In the genomic region with DNA sequence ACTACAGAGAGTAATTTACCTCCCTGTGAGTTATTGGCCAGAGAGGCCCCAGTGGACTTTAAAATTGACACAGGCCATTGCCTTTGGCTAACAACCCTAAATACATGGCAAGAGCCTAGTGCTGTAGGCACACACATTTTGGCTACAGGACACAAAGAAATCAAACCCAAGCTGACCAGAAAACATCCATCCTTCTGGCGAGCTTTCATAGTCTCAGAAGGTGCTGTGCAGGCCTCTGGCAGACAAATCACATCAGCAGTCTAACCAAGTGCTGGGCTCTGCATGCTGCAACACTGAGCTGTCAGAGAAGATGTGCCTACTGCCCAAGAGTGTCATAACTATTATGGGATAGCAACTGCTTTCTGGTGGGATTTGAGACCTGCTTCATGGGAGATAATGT, we compare ENCODE assay signal across 34 mouse cellular contexts. TPM values are rescaled to one million over a fixed set of nuclear protein-coding genes. Genes with fewer than 3 reads are reported as not detected.
A peak's percentile ranks its signal among the peaks of the same experiment; 100 is the strongest.
DNase-seq lines count a peak whose midpoint lies in the region; ATAC-seq lines count a peak whose summit lies in the region.
"Had no signal": no experiment of that assay in that cellular context is flagged by ENCODE, and none has a peak within 500 bp of the region (broad histone marks: within the 10 kb centered on the region; RNA-seq: fewer than 3 reads in every experiment).

No protein-coding gene starts in this region.

- H3K4me1 ChIP-seq in hindbrain, embryonic 15.5 days (replicated peaks) = no peaks in the 10 kb centered on the region
- peaks cover 4% of the 10 kb centered on the region; the same call in 1 of the 2 replicates for H3K4me1 ChIP-seq in hindbrain, embryonic 12.5 days
- H3K4me1 ChIP-seq in neural tube, embryonic 14.5 days (ENCODE audit: control insufficient read depth, insufficient read depth, low read length) = peaks cover 5% of the 10 kb centered on the region; the same call in 1 of the 2 replicates
- peaks cover 3% of the 10 kb centered on the region; the same call in 1 of the 2 replicates for H3K4me1 ChIP-seq in neural tube, embryonic 15.5 days
- H3K4me1 ChIP-seq: embryonic facial prominence, embryonic 12.5 days; embryonic facial prominence, embryonic 15.5 days; heart, embryonic 12.5 days; heart, embryonic 15.5 days; intestine, embryonic 15.5 days had no signal

- H3K4me3 ChIP-seq in hindbrain, embryonic 15.5 days = no peak overlapping the region
- H3K4me3 ChIP-seq in hindbrain, embryonic 12.5 days = no peak overlapping the region
- no peak overlapping the region for H3K4me3 ChIP-seq in neural tube, embryonic 14.5 days (ENCODE audit: low read depth, low read length)
- H3K4me3 ChIP-seq in neural tube, embryonic 15.5 days (replicated peaks) = no peak overlapping the region
- H3K4me3 ChIP-seq: embryonic facial prominence, embryonic 12.5 days; embryonic facial prominence, embryonic 15.5 days; gastrocnemius, adult 2 months; heart, embryonic 12.5 days; heart, embryonic 15.5 days; intestine, embryonic 15.5 days had no signal

- no peak overlapping the region for H3K9ac ChIP-seq in hindbrain, embryonic 15.5 days
- no peak overlapping the region for H3K9ac ChIP-seq in hindbrain, embryonic 12.5 days
- H3K9ac ChIP-seq in neural tube, embryonic 14.5 days (replicated peaks; ENCODE audit: low read depth, low read length) = no peak overlapping the region
- no peak overlapping the region for H3K9ac ChIP-seq in neural tube, embryonic 15.5 days (replicated peaks)
- H3K9ac ChIP-seq: embryonic facial prominence, embryonic 12.5 days; embryonic facial prominence, embryonic 15.5 days; forebrain, postnatal 0 days; heart, embryonic 12.5 days; heart, embryonic 15.5 days; intestine, embryonic 15.5 days had no signal

- peak; percentile 42; the same call in 1 of the 2 replicates for ATAC-seq in hindbrain, embryonic 15.5 days (ENCODE audit: low FRiP score, low read depth)
- ATAC-seq in hindbrain, embryonic 12.5 days (ENCODE audit: low FRiP score) = no peak
- ATAC-seq in neural tube, embryonic 14.5 days (ENCODE audit: low read depth) = peak; percentile 31; the same call in 1 of the 2 replicates
- ATAC-seq in neural tube, embryonic 15.5 days (ENCODE audit: low FRiP score) = no peak
- ATAC-seq: forebrain, embryonic 14.5 days; forebrain, postnatal 0 days; intestine, embryonic 15.5 days; Patski had no signal

- DNase-seq in cerebellum, postnatal 14 days = peak; percentile 17 to 27
- DNase-seq in cerebellum, postnatal 4 days (ENCODE audit: low spot score in 2 of 2) = no peak
- peak; percentile 29 for DNase-seq in left cerebral cortex, postnatal 4 days
- no peak for DNase-seq in left cerebral cortex, adult 9 months (ENCODE audit: low spot score in 2 of 2)
- DNase-seq: adrenal gland, postnatal 10 days; adrenal gland, postnatal 36 days; B cell, adult 2 months; cerebellum, adult 18-20 months; cerebellum, adult 9-10 months; forebrain, postnatal 0 days; gastrocnemius, adult 2 months; gastrocnemius, postnatal 14 days; heart, adult 18-20 months; heart, postnatal 10 days; heart, postnatal 4 days; kidney, adult 11 months had no signal

- H3K27ac ChIP-seq in hindbrain, embryonic 15.5 days (replicated peaks) = no peak overlapping the region
- no peak overlapping the region for H3K27ac ChIP-seq in hindbrain, embryonic 12.5 days
- H3K27ac ChIP-seq in neural tube, embryonic 14.5 days (ENCODE audit: low read depth, low read length) = no peak overlapping the region
- no peak overlapping the region for H3K27ac ChIP-seq in neural tube, embryonic 15.5 days (replicated peaks)
- H3K27ac ChIP-seq: embryonic facial prominence, embryonic 12.5 days; embryonic facial prominence, embryonic 15.5 days; gastrocnemius, adult 2 months; heart, embryonic 15.5 days; intestine, embryonic 15.5 days had no signal

- intact Hi-C loops in left cerebral cortex, postnatal 4 days (cut with DNase I) = no loop called here

- no peaks in the 10 kb centered on the region for H3K27me3 ChIP-seq in hindbrain, embryonic 15.5 days
- no peaks in the 10 kb centered on the region for H3K27me3 ChIP-seq in hindbrain, embryonic 12.5 days
- H3K27me3 ChIP-seq in neural tube, embryonic 14.5 days (ENCODE audit: control insufficient read depth, insufficient read depth, low read length) = no peaks in the 10 kb centered on the region
- no peaks in the 10 kb centered on the region for H3K27me3 ChIP-seq in neural tube, embryonic 15.5 days (replicated peaks)
- H3K27me3 ChIP-seq: CH12.LX; embryonic facial prominence, embryonic 12.5 days; embryonic facial prominence, embryonic 15.5 days; heart, embryonic 12.5 days; heart, embryonic 15.5 days; intestine, embryonic 15.5 days; Patski had no signal

- 73% methylated on average over 1 of the region's 1 CpGs for WGBS in hindbrain, embryonic 15.5 days
- 66% methylated on average over 1 of the region's 1 CpGs for WGBS in hindbrain, embryonic 12.5 days
- 74% methylated on average over 1 of the region's 1 CpGs for WGBS in neural tube, embryonic 14.5 days
- 38% methylated on average over 1 of the region's 1 CpGs for WGBS in neural tube, embryonic 15.5 days

- no peak overlapping the region for H3K4me2 ChIP-seq in hindbrain, embryonic 15.5 days
- no peak overlapping the region for H3K4me2 ChIP-seq in hindbrain, embryonic 12.5 days (replicated peaks)
- H3K4me2 ChIP-seq in neural tube, embryonic 14.5 days (ENCODE audit: low read depth, low read length) = no peak overlapping the region
- no peak overlapping the region for H3K4me2 ChIP-seq in neural tube, embryonic 15.5 days
- H3K4me2 ChIP-seq: embryonic facial prominence, embryonic 12.5 days; embryonic facial prominence, embryonic 15.5 days; heart, embryonic 12.5 days; heart, embryonic 15.5 days; intestine, embryonic 15.5 days had no signal

- 0 out of 2 replicates have a peak, but pooled peaks cover 3% of the 10 kb centered on the region for H3K9me3 ChIP-seq in hindbrain, embryonic 15.5 days
- no peaks in the 10 kb centered on the region for H3K9me3 ChIP-seq in hindbrain, embryonic 12.5 days (replicated peaks)
- no peaks in the 10 kb centered on the region for H3K9me3 ChIP-seq in neural tube, embryonic 14.5 days (ENCODE audit: control insufficient read depth, low read length)
- H3K9me3 ChIP-seq in neural tube, embryonic 15.5 days (replicated peaks) = no peaks in the 10 kb centered on the region
- H3K9me3 ChIP-seq: embryonic facial prominence, embryonic 12.5 days; G1E; heart, embryonic 15.5 days; intestine, embryonic 15.5 days had no signal

- H3K36me3 ChIP-seq in hindbrain, embryonic 15.5 days = no peaks in the 10 kb centered on the region
- no peaks in the 10 kb centered on the region for H3K36me3 ChIP-seq in hindbrain, embryonic 12.5 days
- H3K36me3 ChIP-seq in neural tube, embryonic 14.5 days (ENCODE audit: control insufficient read depth, insufficient read depth, low read length) = no peaks in the 10 kb centered on the region
- H3K36me3 ChIP-seq in neural tube, embryonic 15.5 days = no peaks in the 10 kb centered on the region
- H3K36me3 ChIP-seq: embryonic facial prominence, embryonic 12.5 days; embryonic facial prominence, embryonic 15.5 days; G1E; heart, embryonic 12.5 days; heart, embryonic 15.5 days; intestine, embryonic 15.5 days had no signal

RNA-seq across cellular contexts. Expression of a gene that starts 34.7 kb away (rescaled TPM):
- 27.7 and 31.2 TPM in 2 replicates for polyA plus RNA-seq in hindbrain, embryonic 15.5 days (2015; fragmentation: Nextera tagmentation; extraction: Ambion mirVana)
- 10.8 and 12.6 TPM in 2 replicates for polyA plus RNA-seq in hindbrain, embryonic 12.5 days (2016; fragmentation: Nextera tagmentation; extraction: Ambion mirVana)
- total RNA-seq in left cerebral cortex, postnatal 4 days (2021) = 10 to 100 TPM; 84.6 to 84.9 TPM
- polyA plus RNA-seq in neural tube, embryonic 14.5 days (2014; fragmentation: Nextera tagmentation; extraction: Ambion mirVana) = 30.5 and 33.4 TPM in 2 replicates
- 22.1 and 28.8 TPM in 2 replicates for polyA plus RNA-seq in neural tube, embryonic 15.5 days (2015; fragmentation: Nextera tagmentation; extraction: Ambion mirVana)
- total RNA-seq: CH12.LX; common myeloid progenitor, adult 5-6 weeks; heart, adult 18-20 months; heart, postnatal 10 days; heart, postnatal 4 days had no signal
- polyA plus RNA-seq: G1E, Patski had no signal

RNA-seq across cellular contexts. Expression of a gene that starts 58.4 kb away (rescaled TPM):
- polyA plus RNA-seq in hindbrain, embryonic 15.5 days (2015; fragmentation: Nextera tagmentation; extraction: Ambion mirVana) = not detected in 2 replicates
- polyA plus RNA-seq in hindbrain, embryonic 12.5 days (2016; fragmentation: Nextera tagmentation; extraction: Ambion mirVana) = not detected in 2 replicates
- total RNA-seq in left cerebral cortex, postnatal 4 days (2021) = not detected
- not detected in 2 replicates for polyA plus RNA-seq in neural tube, embryonic 14.5 days (2014; fragmentation: Nextera tagmentation; extraction: Ambion mirVana)
- polyA plus RNA-seq in neural tube, embryonic 15.5 days (2015; fragmentation: Nextera tagmentation; extraction: Ambion mirVana) = not detected in 2 replicates
- total RNA-seq: adrenal gland, adult 18-20 months; adrenal gland, postnatal 10 days; adrenal gland, postnatal 36 days; CH12.LX; common myeloid progenitor, adult 5-6 weeks; forebrain, postnatal 0 days; G1E; gastrocnemius, adult 2 months; gastrocnemius, postnatal 14 days; gastrocnemius, postnatal 4 days; heart, adult 18-20 months; heart, postnatal 10 days; heart, postnatal 4 days had no signal
- polyA plus RNA-seq: embryonic facial prominence, embryonic 12.5 days; embryonic facial prominence, embryonic 15.5 days; forebrain, embryonic 11.5 days; forebrain, embryonic 14.5 days; forebrain, postnatal 0 days; frontal cortex, adult 2 months; G1E; heart, embryonic 12.5 days; heart, embryonic 15.5 days; intestine, embryonic 15.5 days; Patski had no signal

Comparison
In these comparisons a context has a peak if more than half of its experiments do, and no peak if none do; other contexts are left out.
1. DNase-seq: peak in cerebellum, postnatal 14 days (2 of 2) and left cerebral cortex, postnatal 4 days (single experiment); none in cerebellum, postnatal 4 days (0 of 2) and left cerebral cortex, adult 9 months (0 of 2).
2. ATAC-seq: peak in hindbrain, embryonic 15.5 days (single experiment) and neural tube, embryonic 14.5 days (single experiment); none in hindbrain, embryonic 12.5 days (single experiment) and neural tube, embryonic 15.5 days (single experiment).